Mouse (Mus musculus) adrenal gland, postnatal 14 days (tissue): Measurements from ENCODE around the gene Slc2a3. TPM values are rescaled to one million over a fixed set of nuclear protein-coding genes. Genes with fewer than 3 reads are reported as not detected.
"Not testable (repeated sequence)": the region's sequence is repeated elsewhere in the genome, so short reads cannot be mapped to it uniquely, and the experiment has no call there.

Experiments used
- DNase-seq: peaks from one replicate; pipeline ENCODE4 v3.0.0; 2021; ENCODE audit warnings: mixed read lengths
- microRNA-seq, 2 experiments: library from miRNA; unstranded; fragments of <30 nt; microRNA quantifications; one replicate each; pipeline ENCODE4 v1.2.0; 2021
- total RNA-seq: library from RNA; stranded (reverse); gene quantifications from 2 replicates; pipeline ENCODE4 v1.2.3, GENCODE M21; 2021

Gene Slc2a3
- total RNA-seq, 1 experiment from 2014 or later: 8.5 TPM

GRCm38 (mm10) chr6:122708826-122709225 lies 92.6 kb downstream of the Slc2a3 start:
- DNase-seq: no peak

DNA sequence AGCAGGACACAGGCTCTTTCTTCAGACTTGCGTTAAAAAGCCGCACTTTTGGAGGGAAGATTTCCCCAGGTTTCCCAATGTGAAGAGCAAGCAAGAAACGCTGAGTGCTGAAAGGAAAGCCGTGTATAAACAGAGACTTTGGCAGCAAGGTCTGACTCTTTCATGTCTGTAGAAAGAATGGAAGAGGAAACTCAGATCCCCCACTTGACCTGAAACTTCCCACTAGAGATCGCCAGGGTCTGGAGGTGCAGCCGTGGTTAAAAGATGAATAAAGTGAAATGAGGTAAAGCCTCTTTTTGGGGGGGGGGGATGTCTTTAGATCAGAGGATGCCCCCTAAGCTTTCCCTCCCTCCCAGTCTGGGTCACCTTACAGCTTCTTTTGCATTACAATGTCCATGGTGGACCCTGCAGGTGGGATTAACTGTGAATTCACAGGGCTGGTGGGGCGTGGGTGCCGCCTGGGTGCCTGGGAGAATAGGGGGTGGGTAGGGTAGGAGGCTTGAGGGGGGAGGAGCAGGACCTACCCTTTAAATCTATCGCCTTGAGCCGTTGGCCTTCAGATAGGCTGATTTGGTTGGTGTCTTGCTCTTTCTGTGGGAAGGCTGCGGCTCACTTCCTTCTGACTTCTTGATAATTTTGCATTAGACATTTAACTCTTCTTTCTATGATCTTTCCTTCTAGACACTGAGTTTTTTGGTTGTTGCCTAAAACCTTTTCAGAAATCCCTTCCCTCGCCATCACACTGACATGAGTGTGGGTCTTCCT lies 94.2 kb downstream of the Slc2a3 start, which contains the start of gene Nanog:
Gene Nanog, plus strand, starts transcription at position 454 of the 765 bp plus-strand sequence.
- DNase-seq: no peak

- DNase-seq: no peak
Measured at GRCm38 (mm10) chr6:122706337-122706840, 95.1 kb downstream of the Slc2a3 start.

- no peak for DNase-seq
Measured at GRCm38 (mm10) chr6:122703706-122704105, 97.7 kb downstream of the Slc2a3 start.

- DNase-seq: no peak
Measured at GRCm38 (mm10) chr6:122703251-122703650, 98.2 kb downstream of the Slc2a3 start.

- DNase-seq: peak; percentile 69
Measured at GRCm38 (mm10) chr6:122702480-122703124, 98.8 kb downstream of the Slc2a3 start.

- no peak for DNase-seq
Measured at GRCm38 (mm10) chr6:122701816-122702215, 99.6 kb downstream of the Slc2a3 start.

GRCm38 (mm10) chr6:122699628-122700027 lies 101.8 kb downstream of the Slc2a3 start:
- not testable (repeated sequence) for DNase-seq

DNA sequence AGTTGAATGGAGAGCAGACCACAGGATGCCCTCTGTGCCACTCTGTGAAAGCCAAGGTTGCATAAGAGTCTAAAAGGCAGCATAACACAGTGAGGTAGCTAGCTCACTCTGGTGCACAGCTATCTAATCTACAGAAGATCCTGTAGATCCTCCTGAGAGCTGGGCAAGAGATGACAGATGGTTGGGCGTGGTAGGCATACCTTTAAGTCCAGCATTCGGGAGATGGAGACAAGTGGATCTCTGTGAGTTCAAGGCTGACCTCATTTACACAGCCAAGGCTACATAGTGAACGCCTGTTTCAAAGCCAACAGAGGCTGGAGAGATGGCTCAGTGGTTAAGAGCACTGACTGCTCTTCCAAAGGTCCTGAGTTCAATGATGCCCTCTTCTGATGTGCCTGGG lies 106.0 kb downstream of the Slc2a3 start:
- DNase-seq: no peak

DNA sequence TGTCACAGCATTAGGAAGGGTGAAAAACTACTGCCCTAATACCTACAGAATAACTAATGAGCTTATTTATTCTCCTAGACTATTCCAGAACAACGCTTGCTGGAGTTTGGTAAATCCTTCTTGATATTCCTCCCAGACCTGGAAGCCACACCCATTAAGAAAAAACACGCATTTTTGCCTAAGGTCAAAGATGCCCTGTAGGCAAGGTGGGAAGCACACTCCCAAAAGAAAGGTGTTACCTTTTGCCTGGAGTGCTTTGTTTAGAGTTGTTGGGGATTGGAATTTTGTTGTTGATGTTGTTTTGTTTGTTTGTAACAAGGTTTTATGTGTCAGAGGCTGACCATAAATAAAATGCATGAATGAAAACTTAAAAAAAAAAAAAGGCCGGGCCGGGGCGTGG lies 111.4 kb downstream of the Slc2a3 start:
- no peak for DNase-seq

- DNase-seq: no peak
Measured at GRCm38 (mm10) chr6:122689411-122690055, 111.9 kb downstream of the Slc2a3 start.

DNA sequence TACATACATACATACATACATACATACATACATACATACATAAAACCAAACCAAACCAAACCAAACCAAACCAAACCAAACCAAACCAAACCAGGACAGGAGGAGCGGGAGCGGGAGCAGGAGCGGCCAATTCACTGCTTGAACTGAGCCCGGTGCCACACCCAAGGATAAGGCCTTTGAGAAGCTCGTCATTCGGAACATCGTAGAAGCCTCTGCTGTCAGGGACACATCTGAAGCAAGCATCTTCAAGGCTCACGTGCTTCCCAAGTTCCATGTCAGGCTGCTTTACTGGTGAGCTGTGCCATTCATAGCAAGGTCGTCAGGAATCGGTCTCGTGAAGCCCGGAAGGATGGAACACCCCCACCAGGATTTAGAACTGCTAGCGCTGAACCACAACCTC lies 114.7 kb downstream of the Slc2a3 start:
- no peak for DNase-seq

GRCm38 (mm10) chr6:122682646-122683045 lies 118.8 kb downstream of the Slc2a3 start:
- DNase-seq: no peak

Small RNAs within 50 kb of the gene (microRNA-seq; reads per million reads assigned to microRNA genes)
- gene Mir7231: 0 reads per million in 2 experiments

Other genes starting within 250 kb of the Slc2a3 start
- gene Aicda, start 247.8 kb downstream of the Slc2a3 start, total RNA-seq: not detected in 2 replicates
- 8.8 and 12.2 TPM in 2 replicates for gene Apobec1, start 199.2 kb downstream of the Slc2a3 start, total RNA-seq
- not detected in 2 replicates for gene Gdf3, start 191.6 kb downstream of the Slc2a3 start, total RNA-seq
- not detected in 2 replicates for gene Dppa3, start 175.2 kb downstream of the Slc2a3 start, total RNA-seq
- not detected in 2 replicates for gene Nanog, start 94.2 kb downstream of the Slc2a3 start, total RNA-seq
- gene Foxj2, start 18.3 kb upstream of the Slc2a3 start, total RNA-seq: 21.0 and 21.3 TPM in 2 replicates
- 1.4 and 2.1 TPM in 2 replicates for gene C3ar1, start 54.5 kb upstream of the Slc2a3 start, total RNA-seq
- 47.1 and 47.2 TPM in 2 replicates for gene Necap1, start 72.8 kb upstream of the Slc2a3 start, total RNA-seq
- 3.7 and 4.5 TPM in 2 replicates for gene Clec4a1, start 120.2 kb upstream of the Slc2a3 start, total RNA-seq
- 2.9 and 3.9 TPM in 2 replicates for gene Clec4a3, start 150.9 kb upstream of the Slc2a3 start, total RNA-seq
- gene Clec4a4, start 188.7 kb upstream of the Slc2a3 start, total RNA-seq: not detected in 2 replicates
- gene Clec4b1, start 248.3 kb upstream of the Slc2a3 start, total RNA-seq: not detected in 2 replicates